Mouse (Mus musculus) ovary, postnatal 10 days (tissue): ENCODE results near the gene Gltpd2.
"Not testable (repeated sequence)": the region's sequence is repeated elsewhere in the genome, so short reads cannot be mapped to it uniquely, and the experiment has no call there.

ENCODE experiments used
- DNase-seq: peaks from one replicate; pipeline ENCODE4 v3.0.0; 2022; ENCODE audit warnings: low spot score

The Gltpd2 gene

DNA sequence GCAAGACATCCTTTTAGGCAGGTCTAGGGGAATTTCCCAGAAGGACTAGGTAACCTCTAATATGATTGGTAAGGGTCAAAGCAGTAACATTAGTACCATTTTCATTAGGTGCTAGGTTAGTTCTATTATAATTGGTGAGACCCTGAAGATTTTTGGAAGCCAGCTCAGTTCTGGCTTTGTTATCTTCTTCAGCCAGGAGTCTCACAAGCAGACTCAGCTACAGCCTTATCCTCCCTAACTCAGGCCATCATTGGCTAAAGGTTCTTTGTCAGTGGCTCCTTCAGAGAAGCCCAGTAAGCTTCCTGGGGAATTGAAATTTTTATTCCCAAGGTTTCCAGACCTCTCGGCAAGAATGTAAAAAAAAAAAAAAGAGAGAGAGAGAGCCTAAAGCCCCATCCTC lies 560 bp upstream of the Gltpd2 start:
- DNase-seq: no peak

- DNase-seq: no peak
Measured at GRCm38 (mm10) chr11:70520178-70520769, 1.3 kb downstream of the Gltpd2 start.

DNA sequence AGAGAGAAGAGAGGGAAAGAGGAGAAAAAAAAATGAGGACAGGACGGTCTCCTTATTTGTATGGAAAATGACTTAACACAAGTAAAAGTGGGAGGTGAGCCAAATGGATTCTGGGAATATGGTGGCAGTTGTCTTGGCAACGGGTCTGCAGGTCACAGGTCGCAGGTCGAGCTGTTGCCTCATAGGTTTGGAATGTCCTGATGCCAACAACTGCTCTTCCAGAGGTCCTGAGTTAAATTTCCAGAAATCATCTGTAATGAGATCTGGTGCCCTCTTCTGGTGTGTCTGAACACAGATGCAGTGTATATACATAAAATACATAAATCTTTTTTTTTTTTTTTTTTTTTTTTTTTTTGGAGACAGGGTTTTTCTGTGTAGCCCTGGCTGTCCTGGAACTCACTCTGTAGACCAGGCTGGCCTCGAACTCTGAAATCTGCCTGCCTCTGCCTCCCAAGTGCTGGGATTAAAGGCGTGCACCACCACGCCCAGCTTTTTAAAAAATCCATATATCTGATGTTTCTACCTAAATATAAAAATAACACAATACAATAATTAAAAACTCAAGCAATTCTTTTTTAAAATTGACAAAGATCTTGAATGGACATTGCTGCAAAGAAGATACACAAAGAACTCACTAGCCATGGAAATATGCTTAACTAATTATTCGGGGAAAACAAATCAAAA lies 4.5 kb downstream of the Gltpd2 start:
- DNase-seq: not testable (repeated sequence)

DNA sequence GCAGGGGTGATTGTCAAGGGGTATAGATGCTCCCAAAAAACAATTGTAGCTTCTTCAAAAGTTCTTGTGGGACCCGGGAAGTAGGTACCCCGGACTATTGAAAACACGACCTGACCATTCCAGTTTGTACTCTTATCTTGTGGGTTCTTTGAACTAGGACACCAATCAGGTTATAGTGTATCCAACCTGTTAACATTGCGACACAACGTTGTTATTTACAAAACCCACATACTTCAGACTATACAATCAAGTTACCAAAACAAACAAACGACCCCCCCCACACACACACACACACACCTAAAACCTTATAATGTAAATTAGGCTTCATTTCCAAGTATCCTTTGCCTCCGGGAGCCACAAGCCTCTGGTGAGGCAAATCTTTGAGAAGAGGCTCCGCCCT lies 5.8 kb downstream of the Gltpd2 start:
- DNase-seq: no peak

DNA sequence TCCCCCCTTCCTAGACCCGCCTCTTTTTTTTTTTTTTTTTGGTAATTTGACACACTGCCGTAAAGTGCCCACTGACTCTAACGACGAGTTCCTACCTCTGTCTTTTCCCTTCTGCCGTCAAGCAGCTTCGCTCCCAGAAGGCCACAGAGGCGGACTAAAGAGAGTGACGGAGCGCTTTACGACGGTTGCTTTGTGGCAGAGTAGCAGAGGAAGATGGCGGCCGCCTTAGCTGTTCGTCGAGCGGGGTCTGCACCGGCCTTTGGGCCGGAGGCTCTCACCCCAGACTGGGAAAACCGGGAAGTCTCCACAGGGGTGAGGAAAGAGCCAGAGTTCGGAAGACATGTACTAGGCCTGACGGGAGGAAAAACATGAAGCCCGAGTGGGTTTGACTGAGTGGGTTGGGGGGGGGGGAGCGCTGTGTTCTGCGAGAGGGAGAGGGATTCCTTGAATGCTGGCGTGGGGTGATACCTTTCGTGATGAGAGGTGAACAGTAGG lies 6.2 kb downstream of the Gltpd2 start, which contains the start of gene Psmb6:
Psmb6 (plus strand) TSS at position 184 of the 495 bp plus-strand sequence.
- peak; percentile 56 for DNase-seq

DNA sequence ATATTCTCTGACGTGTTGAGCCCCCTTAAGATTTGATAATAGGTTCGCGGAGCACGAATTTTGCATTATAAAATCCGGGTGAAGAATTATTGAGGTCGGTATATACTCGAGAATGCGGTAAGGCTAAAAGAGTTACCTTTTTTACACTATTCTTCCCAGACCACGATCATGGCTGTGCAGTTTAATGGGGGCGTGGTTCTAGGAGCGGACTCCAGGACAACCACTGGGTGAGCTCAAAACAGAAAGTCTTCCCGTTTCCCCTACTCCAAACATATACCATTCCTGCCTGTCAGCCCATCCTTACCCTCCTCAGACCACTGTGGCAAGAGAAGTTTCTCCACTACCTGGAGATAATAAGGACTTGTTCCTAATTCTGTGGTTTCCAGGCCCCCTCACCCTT lies 6.7 kb downstream of the Gltpd2 start:
- DNase-seq: no peak

GRCm38 (mm10) chr11:70526211-70526610 lies 7.2 kb downstream of the Gltpd2 start:
- DNase-seq: no peak

DNA sequence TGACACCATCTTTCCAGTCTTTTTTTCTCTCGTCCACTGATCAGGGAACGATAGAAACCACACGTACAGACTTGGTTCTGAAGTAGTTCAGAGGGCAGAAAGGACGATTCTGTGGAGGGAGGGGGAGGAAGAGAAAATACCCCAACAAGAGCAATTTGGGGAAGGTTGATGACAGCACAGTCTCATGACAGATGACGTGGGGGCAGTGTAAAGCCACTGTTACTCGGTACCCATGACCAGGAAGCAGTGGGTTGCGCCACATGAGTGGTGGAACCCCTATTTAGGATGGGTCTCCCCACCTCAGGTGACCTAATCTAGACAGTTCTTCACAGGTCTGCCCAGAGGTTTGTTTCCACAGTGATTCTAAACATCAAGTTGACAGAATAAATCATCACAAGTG lies 9.6 kb downstream of the Gltpd2 start:
- DNase-seq: no peak

- not testable (repeated sequence) for DNase-seq
Measured at GRCm38 (mm10) chr11:70531065-70531464, 12.1 kb downstream of the Gltpd2 start.

DNA sequence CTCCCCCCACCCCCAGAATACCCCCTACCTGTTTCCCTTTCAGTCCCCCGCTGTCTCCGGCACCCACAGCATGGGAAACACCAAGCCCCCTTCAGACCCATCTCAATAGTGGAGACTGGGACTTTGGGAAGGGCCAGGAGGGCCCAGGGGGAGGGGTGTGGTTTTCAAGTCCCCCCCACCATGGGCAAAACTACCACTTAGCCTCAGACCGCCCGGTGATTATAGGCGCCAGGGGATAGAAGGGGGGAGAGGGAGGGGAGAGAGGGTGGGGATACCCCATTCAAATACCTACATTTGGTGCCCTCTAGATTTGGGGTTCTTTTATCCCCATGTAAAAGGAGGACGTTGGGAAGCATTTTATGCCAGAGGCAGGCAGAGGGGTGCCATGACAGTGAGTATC lies 13.8 kb downstream of the Gltpd2 start, which contains the start of gene Gm40193:
Gm40193 (minus strand) TSS at position 101 of the 400 bp plus-strand sequence.
- DNase-seq: no peak

- DNase-seq: no peak
Measured at GRCm38 (mm10) chr11:70539423-70539822, 20.4 kb downstream of the Gltpd2 start.

DNA sequence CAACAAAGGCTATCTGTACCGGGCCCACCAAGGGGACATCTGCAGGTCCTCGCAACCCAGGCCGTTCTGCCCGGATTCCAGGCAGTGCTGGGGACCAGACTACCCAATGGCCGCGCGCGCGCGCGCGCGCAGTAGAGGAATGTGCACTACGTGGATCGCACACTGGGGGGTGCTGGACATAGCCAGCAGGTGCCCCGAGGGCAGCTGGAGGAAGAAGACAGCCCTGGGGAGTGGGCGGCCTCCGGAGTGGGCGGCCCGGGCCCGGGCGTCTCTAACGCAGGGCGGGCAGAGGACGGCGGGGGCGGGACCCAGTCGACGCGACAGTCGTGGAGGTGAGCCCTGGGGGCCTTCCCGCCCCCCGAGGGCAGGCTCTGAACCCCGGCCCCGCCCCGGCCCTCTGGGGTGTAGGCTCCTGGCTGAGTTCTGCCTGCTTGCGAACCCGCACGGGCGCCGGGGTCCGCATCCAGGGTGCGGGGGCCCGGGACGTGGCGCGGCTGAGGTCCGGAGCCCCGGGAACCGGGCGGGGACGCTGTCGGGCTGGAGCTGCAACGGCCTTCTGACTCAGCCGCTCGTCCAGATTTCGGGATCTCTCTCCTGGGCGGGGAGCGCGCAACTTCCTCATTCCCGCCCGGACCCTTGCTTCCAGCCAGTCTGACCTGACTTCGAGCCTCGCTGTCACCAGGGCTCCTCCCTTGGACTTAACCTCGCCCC lies 21.0 kb downstream of the Gltpd2 start, which contains the start of gene Pld2:
Pld2 (plus strand) TSS at position 188 of the 711 bp plus-strand sequence.
- DNase-seq: peak; percentile 74

- DNase-seq: no peak
Measured at GRCm38 (mm10) chr11:70540928-70541327, 21.9 kb downstream of the Gltpd2 start.

DNA sequence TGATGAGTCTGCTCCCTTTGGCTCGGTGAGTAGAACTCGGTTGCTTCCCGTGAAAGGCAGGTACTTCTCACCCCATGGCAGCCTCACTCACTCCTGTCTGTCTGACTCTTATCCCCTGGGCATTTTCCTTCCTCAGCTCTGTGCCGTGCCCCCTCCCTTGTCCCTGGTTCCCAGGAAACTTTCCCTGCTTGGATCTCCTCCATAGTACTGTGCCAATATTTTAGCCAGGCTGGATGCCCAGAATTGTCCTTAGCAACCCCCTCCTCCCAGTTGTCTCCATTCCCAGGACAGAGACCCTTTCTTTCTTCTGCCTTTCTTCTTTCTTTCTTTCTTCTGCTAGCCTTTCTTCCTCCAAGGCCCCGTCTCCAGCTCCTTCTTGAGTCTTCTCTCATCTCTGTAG lies 22.4 kb downstream of the Gltpd2 start:
- no peak for DNase-seq

DNA sequence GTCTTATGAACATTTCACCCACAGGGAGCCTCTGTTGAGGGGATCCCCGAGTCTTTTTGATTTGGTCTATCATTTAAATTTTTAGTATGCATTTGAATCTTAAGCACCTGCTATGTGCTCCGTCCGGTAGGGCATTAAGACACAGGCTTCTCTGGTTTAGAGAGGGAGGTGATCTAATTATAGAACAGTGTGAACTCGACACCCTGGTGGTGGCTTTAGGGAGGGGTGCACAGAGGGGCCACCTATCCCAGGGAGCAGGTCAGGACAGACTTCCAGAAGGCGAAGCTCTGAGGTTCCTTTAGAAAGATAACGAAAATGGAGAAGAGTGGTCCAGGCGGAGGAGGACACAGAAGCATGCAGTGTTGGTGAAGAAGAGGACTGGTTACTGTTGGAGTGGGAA lies 25.5 kb downstream of the Gltpd2 start:
- no peak for DNase-seq

DNA sequence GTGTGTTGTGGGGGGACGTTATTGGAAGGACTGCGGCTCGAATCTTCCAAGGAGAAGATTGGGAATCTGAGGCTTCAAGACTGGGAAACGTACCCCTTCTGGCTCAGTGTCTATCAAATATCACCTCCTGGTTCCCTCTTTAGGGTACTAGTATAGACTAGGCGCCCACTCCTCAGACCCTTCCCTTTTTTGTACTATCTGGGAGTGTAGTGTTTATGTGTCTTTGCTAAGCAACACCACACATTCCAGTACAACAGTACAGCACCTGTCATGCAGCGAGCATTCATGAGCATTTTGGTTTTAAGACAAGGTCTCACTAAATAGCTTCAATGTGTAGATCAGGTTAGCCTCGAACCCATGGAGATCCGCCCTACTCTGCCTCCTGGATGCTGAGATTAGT lies 32.5 kb downstream of the Gltpd2 start:
- no peak for DNase-seq

DNA sequence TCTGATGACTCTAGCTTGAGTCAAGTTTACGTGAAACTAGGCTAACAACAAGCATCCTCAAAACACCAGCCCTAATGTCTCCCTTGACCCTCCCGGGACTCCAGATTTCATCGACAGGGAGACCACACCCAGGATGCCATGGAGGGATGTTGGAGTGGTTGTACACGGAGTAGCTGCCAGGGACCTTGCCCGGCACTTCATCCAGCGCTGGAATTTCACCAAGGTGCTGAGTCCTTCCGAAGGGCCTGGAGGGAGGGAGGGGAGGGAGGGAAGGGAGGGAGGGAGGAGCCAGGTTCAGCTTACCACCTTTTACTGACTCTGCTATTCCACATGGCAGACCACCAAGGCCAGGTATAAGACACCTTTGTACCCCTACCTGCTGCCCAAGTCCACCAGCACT lies 34.9 kb downstream of the Gltpd2 start:
- no peak for DNase-seq

DNA sequence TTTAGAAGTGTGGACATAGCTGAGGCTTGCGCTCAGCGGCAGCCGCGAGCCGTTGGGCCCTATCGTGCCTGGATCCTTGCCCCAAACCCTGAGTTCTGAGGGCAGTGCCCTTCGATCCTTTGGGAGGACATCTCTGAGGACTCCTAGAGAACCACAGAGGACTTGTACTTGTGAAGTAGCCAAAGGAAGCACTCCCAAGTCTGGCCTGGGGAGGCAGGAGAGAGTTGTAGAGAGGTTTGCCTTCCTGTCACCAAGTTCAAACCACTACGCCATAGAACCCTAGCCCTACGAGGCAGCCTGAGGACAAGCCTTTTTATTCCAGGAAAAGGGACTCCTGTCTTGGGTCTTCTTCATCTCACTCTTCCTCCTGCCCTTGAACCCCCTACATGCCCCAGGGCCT lies 38.5 kb downstream of the Gltpd2 start:
- DNase-seq: no peak

GRCm38 (mm10) chr11:70561937-70562286 lies 42.9 kb downstream of the Gltpd2 start:
- no peak for DNase-seq

DNA sequence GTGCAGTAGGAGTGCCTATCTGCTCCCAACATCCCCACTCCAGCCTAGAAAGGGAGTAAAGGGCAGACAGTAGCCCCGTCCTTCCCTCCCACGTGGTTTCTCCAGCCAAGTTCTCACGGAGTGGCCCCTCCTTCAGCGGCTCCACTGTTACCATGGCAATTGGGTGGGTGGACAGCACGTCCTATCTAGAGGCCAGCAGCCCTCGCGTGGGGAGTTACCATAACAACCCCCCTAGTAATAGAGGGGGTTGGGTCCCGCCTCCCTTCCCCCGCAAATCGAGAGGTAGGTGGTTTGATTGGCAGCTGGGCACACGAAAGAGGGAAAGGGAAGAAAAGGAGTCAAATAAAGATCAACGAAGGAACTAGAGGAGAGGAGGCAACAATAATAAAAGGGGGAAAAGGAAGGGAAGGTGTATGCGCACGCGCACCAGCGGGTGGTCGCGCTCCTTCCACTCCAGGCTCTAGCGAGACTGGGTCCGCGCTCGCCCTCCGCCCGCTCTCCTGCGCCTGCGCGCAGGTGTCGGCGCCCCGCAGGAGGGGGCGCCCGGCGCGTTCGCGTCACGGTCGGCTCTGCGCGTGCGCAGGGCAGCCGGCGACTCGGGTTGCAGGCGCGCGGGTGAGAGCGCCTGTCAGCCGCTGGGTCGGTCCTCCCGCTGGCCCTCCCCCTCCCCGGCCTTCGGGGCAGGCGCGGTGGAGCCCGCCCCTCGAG lies 43.4 kb downstream of the Gltpd2 start, which contains the start of gene Mink1:
Mink1 (plus strand) TSS at position 595 of the 708 bp plus-strand sequence.
- peak; percentile 74 for DNase-seq

- no peak for DNase-seq
Measured at GRCm38 (mm10) chr11:70562995-70563469, 44.0 kb downstream of the Gltpd2 start.
